ENCODE assay signal across 8 mouse cellular contexts in genomic region chr2:167588774-167589577, GRCm38 (mm10). TPM values are rescaled to one million over a fixed set of nuclear protein-coding genes. Genes with fewer than 3 reads are reported as not detected.
DNase-seq lines count a peak whose midpoint lies in the region; ATAC-seq and TF ChIP-seq lines count a peak whose summit lies in the region.

No protein-coding gene starts in this region.

- no peaks in the 10 kb centered on the region for H3K9me3 ChIP-seq in embryonic facial prominence, embryonic 15.5 days (replicated peaks)
- H3K9me3 ChIP-seq in hindbrain, embryonic 11.5 days (ENCODE audit: control insufficient read depth, low read length) = no peaks in the 10 kb centered on the region
- H3K9me3 ChIP-seq in limb, embryonic 14.5 days (ENCODE audit: control insufficient read depth, low read length) = no peaks in the 10 kb centered on the region

- no peak for TF ChIP-seq POLR2A in limb, embryonic 14.5 days (IDR thresholded peaks at IDR 0.05; ENCODE audit: borderline replicate concordance, extremely low read depth, insufficient read depth, insufficient read length)

- ATAC-seq in embryonic facial prominence, embryonic 15.5 days (ENCODE audit: insufficient number of reproducible peaks, low FRiP score, low TSS enrichment, low read depth) = no peak
- no peak for ATAC-seq in hindbrain, embryonic 11.5 days (ENCODE audit: low FRiP score)
- ATAC-seq in limb, embryonic 14.5 days (ENCODE audit: low FRiP score, low read depth) = no peak

- H3K27me3 ChIP-seq in embryonic facial prominence, embryonic 15.5 days = no peaks in the 10 kb centered on the region
- no peaks in the 10 kb centered on the region for H3K27me3 ChIP-seq in hindbrain, embryonic 11.5 days (ENCODE audit: control insufficient read depth, insufficient read depth, low read length)
- no peaks in the 10 kb centered on the region for H3K27me3 ChIP-seq in limb, embryonic 14.5 days (ENCODE audit: control insufficient read depth, insufficient read depth, low read length)

- peaks cover 60% of the 10 kb centered on the region for H3K4me1 ChIP-seq in embryonic facial prominence, embryonic 15.5 days
- H3K4me1 ChIP-seq in hindbrain, embryonic 11.5 days (replicated peaks; ENCODE audit: control insufficient read depth, insufficient read depth, low read length) = peaks cover 4% of the 10 kb centered on the region
- peaks cover 34% of the 10 kb centered on the region for H3K4me1 ChIP-seq in limb, embryonic 14.5 days (ENCODE audit: control insufficient read depth, insufficient read depth, low read length)

- no peaks in the 10 kb centered on the region for H3K36me3 ChIP-seq in embryonic facial prominence, embryonic 15.5 days
- H3K36me3 ChIP-seq in hindbrain, embryonic 11.5 days (ENCODE audit: control insufficient read depth, insufficient read depth, low read length) = no peaks in the 10 kb centered on the region
- no peaks in the 10 kb centered on the region for H3K36me3 ChIP-seq in limb, embryonic 14.5 days (ENCODE audit: control insufficient read depth, insufficient read depth, low read length)

- 0 out of 2 replicates have a peak overlapping the region, but pooled peaks have one; percentile 1 for H3K9ac ChIP-seq in embryonic facial prominence, embryonic 15.5 days
- H3K9ac ChIP-seq in hindbrain, embryonic 11.5 days (ENCODE audit: low read depth, low read length) = peak overlapping the region; percentile 38
- peak overlapping the region; percentile 7; the same call in 1 of the 2 replicates for H3K9ac ChIP-seq in limb, embryonic 14.5 days (ENCODE audit: low read depth, low read length, severe bottlenecking)

- H3K4me3 ChIP-seq in embryonic facial prominence, embryonic 15.5 days (replicated peaks) = no peak overlapping the region
- H3K4me3 ChIP-seq in hindbrain, embryonic 11.5 days (ENCODE audit: low read depth, low read length) = no peak overlapping the region
- no peak overlapping the region for H3K4me3 ChIP-seq in limb, embryonic 14.5 days (replicated peaks; ENCODE audit: low read length)

- H3K27ac ChIP-seq in embryonic facial prominence, embryonic 15.5 days (replicated peaks) = peak overlapping the region; percentile 71; the same call in 1 of the 2 replicates
- peak overlapping the region; percentile 10; the same call in 1 of the 2 replicates for H3K27ac ChIP-seq in hindbrain, embryonic 11.5 days (ENCODE audit: low read depth, low read length)
- H3K27ac ChIP-seq in limb, embryonic 14.5 days (replicated peaks; ENCODE audit: low read depth, low read length) = no peak overlapping the region

- peak; percentile 66 for DNase-seq in layer of hippocampus, adult 9-11 months
- no peak for DNase-seq in layer of hippocampus, postnatal 14 days (ENCODE audit: low spot score in 2 of 2)
- peak; percentile 35 for DNase-seq in hindbrain, embryonic 11.5 days (ENCODE audit: low spot score)
- no peak for DNase-seq in limb, embryonic 14.5 days (ENCODE audit: low spot score)
- peak; percentile 82 to 87 for DNase-seq in monocyte, adult 2 months (ENCODE audit: low read depth in 1 of 2, low spot score in 2 of 2)
- DNase-seq in yolk sac, embryonic 10.5 days (ENCODE audit: low spot score) = peak; percentile 77
- no peak for DNase-seq in layer of hippocampus, postnatal 25 days (ENCODE audit: extremely low spot score in 1 of 2, low spot score in 1 of 2)

- H3K4me2 ChIP-seq in embryonic facial prominence, embryonic 15.5 days (replicated peaks) = 0 out of 2 replicates have a peak overlapping the region, but pooled peaks have one; percentile 1
- H3K4me2 ChIP-seq in hindbrain, embryonic 11.5 days (replicated peaks; ENCODE audit: low read depth, low read length) = peak overlapping the region; percentile 5; the same call in 1 of the 2 replicates
- 0 out of 2 replicates have a peak overlapping the region, but pooled peaks have one; percentile 1 for H3K4me2 ChIP-seq in limb, embryonic 14.5 days (replicated peaks; ENCODE audit: low read depth, low read length, severe bottlenecking)

- 25% methylated on average over 21 of the region's 21 CpGs for WGBS in embryonic facial prominence, embryonic 15.5 days
- WGBS in hindbrain, embryonic 11.5 days = 12% methylated on average over 21 of the region's 21 CpGs
- WGBS in limb, embryonic 14.5 days = 23% methylated on average over 20 of the region's 21 CpGs

RNA-seq across cellular contexts. Expression of gene Ube2v1, which starts 42.9 kb away (rescaled TPM):
- 100 to 1,000 TPM; 242 to 247 TPM for total RNA-seq in layer of hippocampus, postnatal 14 days (2021)
- polyA plus RNA-seq in embryonic facial prominence, embryonic 15.5 days (2015; fragmentation: Nextera tagmentation; extraction: Ambion mirVana) = 292 and 294 TPM in 2 replicates
- polyA plus RNA-seq in hindbrain, embryonic 11.5 days (2014; fragmentation: Nextera tagmentation; extraction: Ambion mirVana) = 237 and 257 TPM in 2 replicates
- polyA plus RNA-seq in limb, embryonic 14.5 days (2012; rRNA removed) = 137 and 158 TPM in 2 replicates
- polyA plus RNA-seq in limb, embryonic 14.5 days (2014; fragmentation: Nextera tagmentation; extraction: Ambion mirVana) = 269 and 270 TPM in 2 replicates
- total RNA-seq in layer of hippocampus, postnatal 25 days (2021) = 100 to 1,000 TPM; 213 to 235 TPM

RNA-seq across cellular contexts. Expression of gene Snai1, which starts 51.0 kb away (rescaled TPM):
- under 1 TPM; 0.53 to 0.79 TPM for total RNA-seq in layer of hippocampus, postnatal 14 days (2021)
- 82.9 and 104 TPM in 2 replicates for polyA plus RNA-seq in embryonic facial prominence, embryonic 15.5 days (2015; fragmentation: Nextera tagmentation; extraction: Ambion mirVana)
- 27.6 and 29.5 TPM in 2 replicates for polyA plus RNA-seq in hindbrain, embryonic 11.5 days (2014; fragmentation: Nextera tagmentation; extraction: Ambion mirVana)
- 123 and 187 TPM in 2 replicates for polyA plus RNA-seq in limb, embryonic 14.5 days (2012; rRNA removed)
- 67.9 and 69.1 TPM in 2 replicates for polyA plus RNA-seq in limb, embryonic 14.5 days (2014; fragmentation: Nextera tagmentation; extraction: Ambion mirVana)
- total RNA-seq in layer of hippocampus, postnatal 25 days (2021) = under 1 TPM; 0.27 to 0.75 TPM

Comparison
In these comparisons a context has a peak if more than half of its experiments do, and no peak if none do; other contexts are left out.
1. DNase-seq: peak in layer of hippocampus, adult 9-11 months (single experiment), hindbrain, embryonic 11.5 days (single experiment), monocyte, adult 2 months (2 of 2) and yolk sac, embryonic 10.5 days (single experiment); none in layer of hippocampus, postnatal 14 days (0 of 2), limb, embryonic 14.5 days (single experiment) and layer of hippocampus, postnatal 25 days (0 of 2).
2. Peak in every context shown above with its lines, with median percentiles within 50 percentile points of each other: H3K4me2 ChIP-seq and H3K9ac ChIP-seq.